Mouse (Mus musculus) kidney, embryonic 15.5 days (tissue): ENCODE results near the gene Tspan6. TPM values are rescaled to one million over a fixed set of nuclear protein-coding genes. Genes with fewer than 3 reads are reported as not detected.

Experiments
- ATAC-seq: fragments of 200-750 bp; cut with Nextera tagmentation; replicated peaks from 2 replicates; pipeline ENCODE4 v1.8.0; 2017; ENCODE audit warnings: moderate TSS enrichment; ENCODE audit not compliant: low FRiP score
- H3K27ac ChIP-seq: fragments of 300-500 bp; sonication (generic); 2 replicates; pipeline ENCODE4 v1.5.1; 2015; ENCODE audit warnings: mild to moderate bottlenecking, inconsistent platforms
- H3K27me3 ChIP-seq: fragments of 300-500 bp; sonication (generic); 2 replicates; pipeline ENCODE4 v1.6.1; 2015; ENCODE audit warnings: inconsistent platforms
- H3K36me3 ChIP-seq: fragments of 300-500 bp; sonication (generic); 2 replicates; pipeline ENCODE4 v1.6.1; 2015; ENCODE audit warnings: inconsistent platforms
- H3K4me1 ChIP-seq: fragments of 300-500 bp; sonication (generic); 2 replicates; pipeline ENCODE4 v1.6.1; 2015; ENCODE audit warnings: inconsistent platforms
- H3K4me2 ChIP-seq: fragments of 300-500 bp; sonication (generic); 2 replicates; pipeline ENCODE4 v1.6.1; 2015; ENCODE audit warnings: moderate library complexity, mild to moderate bottlenecking, inconsistent platforms
- H3K4me3 ChIP-seq: fragments of 300-500 bp; sonication (generic); replicated peaks from 2 replicates; pipeline ENCODE4 v1.5.1; 2015; ENCODE audit warnings: mild to moderate bottlenecking, inconsistent platforms
- H3K9ac ChIP-seq: fragments of 300-500 bp; sonication (generic); 2 replicates; pipeline ENCODE4 v1.6.1; 2015; ENCODE audit warnings: mild to moderate bottlenecking, inconsistent platforms
- H3K9me3 ChIP-seq: fragments of 300-500 bp; sonication (generic); replicated peaks from 2 replicates; pipeline ENCODE4 v1.6.1; 2016; ENCODE audit warnings: inconsistent platforms
- WGBS: fragments of 180-500 bp; shearing (Covaris S2); methylation state at CpG from one replicate; pipeline ENCODE4 v1.1.7; 2015; ENCODE audit warnings: mixed read lengths; 5-methylcytosine and 5-hydroxymethylcytosine counted together
- polyA plus RNA-seq: library from polyadenylated mRNA; unstranded; fragments of >200 nt; fragmentation: Nextera tagmentation; extraction: Ambion mirVana; gene quantifications from 2 replicates; pipeline ENCODE4 v1.2.1, GENCODE M21; 2015

Tspan6 gene
- 163 and 186 TPM in 2 replicates for polyA plus RNA-seq

DNA sequence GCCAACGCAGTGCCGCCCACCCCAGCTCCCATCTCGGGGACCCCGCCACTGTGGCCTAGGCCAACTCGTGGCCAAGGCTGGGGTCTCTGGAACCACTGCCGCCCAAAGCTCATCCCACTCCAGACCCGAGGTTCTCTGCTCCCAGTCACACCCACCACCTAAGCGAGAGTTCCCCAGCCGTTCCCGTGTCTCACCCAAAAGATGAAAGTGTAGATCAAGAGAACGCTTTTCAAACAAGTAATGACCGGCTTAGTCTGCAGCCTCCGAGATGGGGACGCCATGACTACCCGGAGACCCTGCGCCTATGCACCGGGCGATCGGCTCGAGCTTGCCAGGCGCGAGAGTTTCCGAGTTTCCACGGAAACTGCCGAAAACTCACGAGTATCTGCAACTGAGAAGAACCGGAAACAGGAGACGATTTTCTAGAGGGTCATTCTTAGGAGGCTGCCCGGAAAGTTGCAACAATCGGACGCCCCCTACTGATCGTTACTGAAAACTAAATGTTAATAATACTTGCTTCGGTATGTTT is at the start of gene Tspan6:
Gene Tspan6 (minus strand): TSS at position 416 of the 529 bp plus-strand sequence.
- WGBS = 26% methylated on average over 33 of the region's 33 CpGs
- H3K27ac ChIP-seq = peak within 1 kb of the TSS; percentile 56; the same call in 1 of the 2 replicates
- peak; percentile 98 for ATAC-seq

DNA sequence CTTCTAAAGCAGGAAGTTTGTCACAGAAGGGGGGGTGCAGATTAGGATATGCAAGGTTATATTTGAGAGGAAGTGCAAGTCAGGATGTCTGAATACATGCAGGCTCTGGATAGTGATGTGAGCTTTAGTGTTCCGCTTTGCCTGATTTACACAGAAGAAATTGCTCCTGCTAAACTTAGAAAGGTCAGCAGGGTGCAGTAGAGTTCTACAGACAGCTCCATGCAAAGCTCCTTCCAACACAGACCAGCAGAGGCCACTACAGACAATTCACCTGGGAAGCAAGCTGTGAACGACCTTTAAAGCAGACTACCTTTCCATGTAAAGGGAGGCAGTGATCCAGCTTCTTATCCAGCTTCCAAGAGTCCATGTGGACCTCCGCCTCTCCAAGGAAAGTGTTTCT is 49.2 kb upstream of the Tspan6 start:
- Histone ChIP-seq H3K27ac (no peak overlapping the region), H3K9ac (no peak overlapping the region), H3K27me3 (peaks cover 21% of the 10 kb centered on the region), H3K4me2 (no peak overlapping the region), H3K36me3 (no peaks in the 10 kb centered on the region), H3K4me1 (no peaks in the 10 kb centered on the region), H3K9me3 (no peaks in the 10 kb centered on the region), H3K4me3 (no peak overlapping the region)
- ATAC-seq = peak; percentile 66; the same call in 1 of the 2 replicates
- WGBS = 37% methylated on average over 3 of the region's 3 CpGs

More for the DNA sequence above, at the start of gene Tspan6:
- Histone ChIP-seq H3K4me2 (peak within 1 kb of the TSS; percentile 58), H3K36me3 (peaks cover 10% of the 10 kb centered on the region), H3K4me3 (peak within 1 kb of the TSS; percentile 61), H3K4me1 (0 out of 2 replicates have a peak, but pooled peaks cover 2% of the 10 kb centered on the region), H3K27me3 (peaks cover 11% of the 10 kb centered on the region), H3K9me3 (no peaks in the 10 kb centered on the region), H3K9ac (peak within 1 kb of the TSS; percentile 62)

DNA sequence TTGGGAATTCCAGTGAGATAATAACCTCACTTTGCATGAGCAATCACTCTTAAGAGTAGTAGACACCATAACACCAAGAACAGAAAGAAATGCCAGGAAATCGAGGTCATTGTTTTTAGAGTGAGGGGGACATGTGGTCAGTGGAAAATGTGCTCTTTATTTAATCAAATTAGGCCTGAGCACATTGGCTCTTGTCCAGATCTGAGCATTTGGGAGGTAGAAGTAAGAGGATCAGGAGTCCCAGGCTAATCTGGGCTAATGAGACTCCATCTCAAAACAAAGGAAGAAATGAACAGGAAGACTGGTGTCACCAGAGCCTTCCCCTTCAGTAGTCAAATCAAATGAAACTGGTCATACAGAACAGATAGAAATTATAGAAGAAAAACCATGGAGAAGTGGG is 41.3 kb upstream of the Tspan6 start:
- H3K27ac ChIP-seq = no peak overlapping the region
- no peak overlapping the region for H3K4me3 ChIP-seq
- H3K9ac ChIP-seq = no peak overlapping the region
- H3K36me3 ChIP-seq = no peaks in the 10 kb centered on the region
- no peaks in the 10 kb centered on the region for H3K9me3 ChIP-seq
- no peak for ATAC-seq
- no peaks in the 10 kb centered on the region for H3K4me1 ChIP-seq
- peaks cover 24% of the 10 kb centered on the region for H3K27me3 ChIP-seq
- 67% methylated on average over 1 of the region's 1 CpGs for WGBS
- no peak overlapping the region for H3K4me2 ChIP-seq

DNA sequence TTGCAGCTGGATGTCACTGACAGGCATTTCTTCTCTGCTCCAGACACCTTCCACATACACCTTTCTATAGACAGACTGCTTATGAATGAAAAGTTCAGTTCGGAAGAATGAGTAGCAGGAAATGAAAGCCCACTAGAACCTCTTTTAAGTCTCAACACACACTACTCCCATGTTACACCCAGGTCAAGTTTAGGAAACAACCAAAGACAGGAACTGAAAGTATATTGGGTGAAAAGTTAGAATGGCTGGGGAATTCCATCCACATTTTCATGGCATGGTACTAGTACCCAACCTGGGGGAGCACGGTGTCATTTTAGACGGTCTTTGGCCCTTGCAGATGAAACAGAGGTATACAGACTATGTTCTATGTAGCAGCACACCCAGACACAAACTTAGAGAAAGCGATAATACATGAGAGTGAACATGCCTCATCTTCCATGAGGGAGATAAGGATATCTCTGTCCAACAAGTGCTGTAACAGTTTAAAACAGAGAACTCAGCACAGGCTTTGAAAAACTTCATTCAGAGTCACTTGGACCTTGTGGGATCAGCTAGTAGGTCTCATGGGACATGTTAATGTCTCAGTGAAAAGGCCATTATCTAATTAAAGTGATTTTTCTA is 38.5 kb upstream of the Tspan6 start:
- H3K9me3 ChIP-seq = no peaks in the 10 kb centered on the region
- no peak for ATAC-seq
- no peak overlapping the region for H3K4me2 ChIP-seq
- H3K27ac ChIP-seq = no peak overlapping the region
- WGBS = 81% methylated on average over 4 of the region's 4 CpGs
- peaks cover 19% of the 10 kb centered on the region for H3K27me3 ChIP-seq
- no peaks in the 10 kb centered on the region for H3K4me1 ChIP-seq
- no peak overlapping the region for H3K4me3 ChIP-seq
- H3K36me3 ChIP-seq = no peaks in the 10 kb centered on the region
- no peak overlapping the region for H3K9ac ChIP-seq

DNA sequence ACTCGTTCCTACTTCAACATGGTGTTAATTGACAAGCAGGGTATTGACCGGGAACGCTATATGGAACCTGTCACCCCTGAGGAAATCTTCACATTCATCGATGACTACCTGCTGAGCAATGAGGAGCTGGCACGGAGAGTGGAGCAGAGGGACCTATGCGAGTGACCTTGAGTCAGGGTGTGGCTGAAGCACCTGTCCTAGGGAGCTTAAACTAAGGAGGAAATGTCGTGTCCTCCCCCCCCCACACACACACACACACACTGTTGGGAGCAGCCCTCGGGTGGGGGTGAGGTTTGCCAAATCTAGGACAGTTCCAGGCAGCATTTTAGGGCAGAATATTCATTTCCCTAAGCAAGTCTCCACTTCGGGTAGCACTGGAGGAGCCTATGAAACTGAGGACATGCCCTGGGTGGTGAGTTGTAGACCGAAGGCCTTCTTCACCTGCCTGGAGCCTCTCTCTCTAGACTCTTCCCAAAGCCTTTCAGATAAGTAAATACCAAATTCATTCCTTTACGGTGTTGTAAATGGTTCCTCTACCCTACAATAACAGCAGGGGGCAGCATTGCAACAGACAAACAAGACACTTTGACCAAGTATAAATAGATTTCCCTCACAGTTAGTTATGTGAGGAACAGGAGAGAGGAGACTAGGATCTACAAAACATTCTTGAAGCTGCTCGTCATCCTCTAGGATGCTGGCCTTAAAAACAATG is 33.2 kb upstream of the Tspan6 start:
- no peaks in the 10 kb centered on the region for H3K4me1 ChIP-seq
- no peak overlapping the region for H3K4me2 ChIP-seq
- H3K36me3 ChIP-seq = no peaks in the 10 kb centered on the region
- no peak for ATAC-seq
- no peak overlapping the region for H3K4me3 ChIP-seq
- peaks cover 25% of the 10 kb centered on the region; the same call in 1 of the 2 replicates for H3K27me3 ChIP-seq
- no peak overlapping the region for H3K9ac ChIP-seq
- 52% methylated on average over 12 of the region's 12 CpGs for WGBS
- no peak overlapping the region for H3K27ac ChIP-seq
- no peaks in the 10 kb centered on the region for H3K9me3 ChIP-seq

DNA sequence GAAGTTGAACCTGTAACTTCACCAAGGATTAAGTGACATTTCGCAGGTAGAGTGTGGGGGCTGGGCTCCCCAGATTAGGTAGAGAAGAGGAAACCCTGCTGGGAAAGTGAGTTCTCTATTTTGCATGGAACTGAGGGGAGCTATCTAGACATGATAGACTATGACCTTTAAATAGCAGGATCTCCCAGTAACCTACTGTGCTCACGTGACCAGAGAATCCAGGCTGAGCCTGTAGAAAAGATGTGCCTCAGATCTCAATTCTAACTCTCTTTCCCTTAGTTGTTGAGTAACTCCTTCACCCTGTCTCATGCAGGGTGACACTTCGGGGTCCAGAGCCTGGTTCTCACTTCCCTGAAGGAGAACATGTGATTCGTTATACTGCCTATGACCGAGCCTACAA is 28.5 kb upstream of the Tspan6 start:
- no peaks in the 10 kb centered on the region for H3K4me1 ChIP-seq
- no peak overlapping the region for H3K4me2 ChIP-seq
- no peak overlapping the region for H3K27ac ChIP-seq
- no peak for ATAC-seq
- H3K27me3 ChIP-seq = peaks cover 20% of the 10 kb centered on the region; the same call in 1 of the 2 replicates
- 78% methylated on average over 5 of the region's 5 CpGs for WGBS
- H3K4me3 ChIP-seq = no peak overlapping the region
- H3K9me3 ChIP-seq = no peaks in the 10 kb centered on the region
- no peaks in the 10 kb centered on the region for H3K36me3 ChIP-seq
- H3K9ac ChIP-seq = no peak overlapping the region

DNA sequence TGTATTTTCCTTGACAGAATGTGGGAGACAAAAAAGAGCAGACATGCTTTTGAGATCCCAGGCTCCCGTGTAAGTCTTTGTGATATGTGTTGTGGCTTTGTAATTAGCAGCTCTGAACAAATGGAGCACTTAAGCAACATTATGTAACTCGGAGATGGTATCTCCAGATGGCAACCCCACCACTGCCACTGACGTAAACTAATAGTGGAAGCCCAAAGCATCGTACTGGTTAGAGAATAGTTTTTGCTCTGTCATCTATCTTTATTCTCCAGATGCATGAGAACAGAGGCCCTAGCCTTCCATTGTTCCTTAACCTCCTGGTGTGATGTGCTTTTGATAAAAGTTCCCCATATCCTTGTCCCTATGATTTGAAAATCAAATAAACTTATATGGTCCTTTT is 23.0 kb upstream of the Tspan6 start:
- Histone ChIP-seq H3K9ac (no peak overlapping the region), H3K4me1 (no peaks in the 10 kb centered on the region), H3K27ac (no peak overlapping the region), H3K4me3 (no peak overlapping the region), H3K9me3 (no peaks in the 10 kb centered on the region), H3K36me3 (no peaks in the 10 kb centered on the region), H3K27me3 (peaks cover 22% of the 10 kb centered on the region), H3K4me2 (no peak overlapping the region)
- 65% methylated on average over 4 of the region's 4 CpGs for WGBS
- ATAC-seq = no peak

DNA sequence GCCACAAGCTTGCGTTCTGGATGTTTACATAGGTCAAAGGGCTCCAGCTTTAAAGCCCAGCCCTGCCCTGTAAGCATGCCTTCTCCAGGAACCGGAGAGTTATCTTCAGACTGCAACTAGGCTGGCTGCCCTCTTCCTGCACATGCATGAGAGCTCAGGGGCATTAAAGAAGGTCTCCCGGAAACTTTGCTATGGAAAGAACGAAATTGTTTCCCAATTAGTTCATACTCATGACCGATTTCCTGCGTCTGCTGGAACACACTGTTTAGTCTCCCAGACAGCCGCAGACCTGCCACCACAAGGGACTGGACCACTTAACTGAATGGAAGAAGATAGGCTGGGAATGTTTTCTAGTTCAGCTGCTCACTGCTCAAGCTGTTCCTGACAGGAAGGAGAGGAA is 16.0 kb upstream of the Tspan6 start:
- 36% methylated on average over 7 of the region's 7 CpGs for WGBS
- Histone ChIP-seq H3K27me3 (peaks cover 48% of the 10 kb centered on the region), H3K9me3 (no peaks in the 10 kb centered on the region), H3K27ac (no peak overlapping the region), H3K4me2 (no peak overlapping the region), H3K36me3 (no peaks in the 10 kb centered on the region), H3K4me3 (no peak overlapping the region), H3K4me1 (0 out of 2 replicates have a peak, but pooled peaks cover 2% of the 10 kb centered on the region), H3K9ac (no peak overlapping the region)
- ATAC-seq = no peak

DNA sequence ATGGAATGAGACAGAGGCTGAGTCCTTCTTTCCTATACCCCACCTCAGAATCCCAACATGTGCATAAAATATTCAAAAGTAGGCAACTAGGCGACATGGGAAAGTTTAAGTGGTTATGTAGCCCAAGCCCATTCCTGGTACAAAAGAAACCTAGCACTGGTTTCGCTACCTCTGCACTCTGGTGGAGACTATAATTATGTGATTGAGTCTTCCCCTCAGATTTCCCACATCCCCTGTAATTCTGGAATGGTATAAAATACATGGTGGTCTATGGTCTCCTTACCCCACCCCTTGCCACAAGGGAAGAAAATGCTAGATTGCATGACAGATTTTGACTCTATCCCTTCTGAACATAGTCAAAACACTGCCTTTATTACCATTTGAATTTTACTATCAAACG is 14.8 kb upstream of the Tspan6 start:
- no peak for ATAC-seq
- Histone ChIP-seq H3K9me3 (no peaks in the 10 kb centered on the region), H3K4me2 (no peak overlapping the region), H3K27ac (no peak overlapping the region), H3K36me3 (no peaks in the 10 kb centered on the region), H3K27me3 (peaks cover 50% of the 10 kb centered on the region), H3K9ac (no peak overlapping the region), H3K4me3 (no peak overlapping the region), H3K4me1 (0 out of 2 replicates have a peak, but pooled peaks cover 7% of the 10 kb centered on the region)
- 83% methylated on average over 3 of the region's 3 CpGs for WGBS

DNA sequence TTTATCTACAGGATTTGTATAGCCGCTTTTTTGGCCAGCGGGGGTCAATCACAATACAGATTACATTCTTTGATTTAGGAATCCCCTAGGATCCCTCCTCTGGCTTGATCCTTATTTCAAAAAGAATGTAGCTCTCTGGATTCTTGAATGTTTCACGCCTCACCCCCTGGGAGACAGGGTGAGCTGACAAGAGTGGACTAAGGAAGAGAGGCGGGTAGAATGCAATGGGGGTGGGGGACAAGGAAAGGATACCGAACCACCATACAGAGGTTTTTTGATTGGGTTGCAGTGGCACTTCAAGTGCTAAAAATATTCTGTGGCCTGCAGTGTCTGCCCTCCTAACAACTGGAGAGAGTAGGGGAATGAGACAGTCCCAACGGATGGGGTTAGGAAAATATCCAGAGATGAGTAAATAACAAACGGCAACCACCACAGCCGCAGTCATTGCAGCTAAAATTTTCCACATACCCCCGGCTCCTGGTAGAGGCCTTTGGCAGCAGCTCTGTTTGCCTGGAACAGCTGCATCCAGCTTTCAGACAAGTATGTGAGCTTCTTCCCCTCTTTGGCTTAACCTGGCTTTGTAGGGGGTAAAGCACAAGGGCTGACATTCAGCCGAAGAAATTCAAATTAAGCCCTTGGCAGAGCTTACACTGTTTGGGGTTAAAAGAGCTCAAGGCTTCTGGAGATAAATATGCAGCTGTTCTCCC is 13.3 kb upstream of the Tspan6 start:
- H3K9me3 ChIP-seq = no peaks in the 10 kb centered on the region
- 0 out of 2 replicates have a peak overlapping the region, but pooled peaks have one; percentile 22 for H3K27ac ChIP-seq
- ATAC-seq = no peak
- 0 out of 2 replicates have a peak, but pooled peaks cover 7% of the 10 kb centered on the region for H3K4me1 ChIP-seq
- no peak overlapping the region for H3K9ac ChIP-seq
- H3K4me3 ChIP-seq = no peak overlapping the region
- 63% methylated on average over 10 of the region's 10 CpGs for WGBS
- H3K4me2 ChIP-seq = no peak overlapping the region
- no peaks in the 10 kb centered on the region for H3K36me3 ChIP-seq
- H3K27me3 ChIP-seq = peaks cover 50% of the 10 kb centered on the region

DNA sequence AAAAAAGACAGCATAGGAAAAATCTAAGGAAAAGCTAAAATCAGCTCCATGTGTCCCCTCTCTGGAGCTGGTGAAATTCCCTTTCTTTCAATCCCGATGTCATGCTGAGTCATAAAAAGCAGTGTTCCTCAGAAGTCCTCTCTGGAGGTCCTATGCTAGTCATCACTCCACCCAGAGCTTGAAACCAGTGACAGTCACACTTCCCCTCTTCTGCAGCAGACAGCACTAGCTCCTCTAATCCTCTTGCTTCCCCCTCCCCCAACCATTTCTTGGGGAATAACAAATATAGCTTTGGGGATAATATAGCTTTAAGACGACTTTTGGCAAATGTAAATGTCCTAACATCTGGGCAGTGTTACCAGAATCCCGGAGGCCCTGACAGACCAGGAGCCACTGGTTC is 10.0 kb upstream of the Tspan6 start, which contains the start of gene Srpx2:
Gene Srpx2 (plus strand): TSS at position 166 of the 400 bp plus-strand sequence.
- Histone ChIP-seq H3K4me3 (no peak within 1 kb of the TSS), H3K4me1 (0 out of 2 replicates have a peak, but pooled peaks cover 4% of the 10 kb centered on the region), H3K4me2 (no peak within 1 kb of the TSS), H3K27me3 (peaks cover 33% of the 10 kb centered on the region), H3K36me3 (no peaks in the 10 kb centered on the region), H3K9me3 (no peaks in the 10 kb centered on the region), H3K27ac (no peak within 1 kb of the TSS), H3K9ac (no peak within 1 kb of the TSS)
- ATAC-seq = no peak
- WGBS = 31% methylated on average over 3 of the region's 3 CpGs

DNA sequence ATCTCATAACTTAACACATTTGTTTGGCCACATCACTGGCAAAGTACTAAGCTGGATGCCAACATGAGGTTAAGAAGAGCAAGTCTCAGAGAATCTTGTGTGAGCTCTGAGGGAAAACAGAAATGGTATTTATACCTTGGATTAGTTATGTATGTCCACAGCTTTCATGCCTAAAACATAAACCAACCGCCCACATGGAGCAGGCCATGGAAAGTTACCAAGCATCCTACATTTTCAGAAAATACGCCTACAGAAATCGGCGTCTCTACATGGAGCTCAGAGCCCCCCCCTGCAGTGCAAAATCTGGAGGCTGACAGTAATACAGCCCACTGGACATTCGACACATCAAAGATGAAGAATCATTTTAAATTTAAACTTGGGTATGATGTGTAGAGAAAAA is 10.1 kb downstream of the Tspan6 start:
- H3K9ac ChIP-seq = no peak overlapping the region
- no peak overlapping the region for H3K4me3 ChIP-seq
- H3K27me3 ChIP-seq = no peaks in the 10 kb centered on the region
- no peak for ATAC-seq
- H3K4me2 ChIP-seq = no peak overlapping the region
- 91% methylated on average over 5 of the region's 5 CpGs for WGBS
- no peak overlapping the region for H3K27ac ChIP-seq
- H3K36me3 ChIP-seq = peaks cover 13% of the 10 kb centered on the region
- no peaks in the 10 kb centered on the region for H3K4me1 ChIP-seq
- H3K9me3 ChIP-seq = no peaks in the 10 kb centered on the region
